Mouse (Mus musculus) megakaryocyte, embryonic 14.5 days (primary cell): ENCODE measurements around the gene Hdac7.

Experiments
- FLI1 ChIP-seq: IDR thresholded peaks from 2 replicates; pipeline ENCODE4 v1.6.1; 2012; ENCODE audit warnings: low read length, inconsistent platforms, mixed read lengths
- GATA1 ChIP-seq: IDR thresholded peaks from 3 replicates; pipeline ENCODE4 v1.6.1; 2012; ENCODE audit warnings: mixed read lengths, low read length, inconsistent platforms, borderline replicate concordance

DNA sequence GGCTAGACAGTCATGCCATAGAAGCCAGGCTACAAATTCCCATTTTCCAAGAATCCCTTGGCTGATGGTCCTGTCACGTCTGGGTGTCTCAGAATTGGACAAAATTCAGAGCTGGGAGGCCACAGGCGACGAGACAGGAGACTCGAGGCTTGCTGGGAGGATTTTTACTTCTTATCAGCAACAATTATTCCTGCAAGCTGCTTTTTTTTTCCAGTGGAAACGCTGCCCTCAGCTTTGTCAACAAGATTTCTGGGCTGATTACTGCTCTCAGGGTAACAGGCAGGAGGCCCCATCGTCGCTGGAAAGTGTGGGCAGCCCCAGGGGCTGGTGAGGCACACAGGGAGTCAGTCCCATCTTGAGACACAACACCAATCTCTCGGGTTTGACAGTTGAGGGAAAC is 48.2 kb upstream of the Hdac7 start:
- TF ChIP-seq GATA1 (no peak), FLI1 (no peak)
